Mouse (Mus musculus) forebrain, embryonic 11.5 days (tissue): ENCODE measurements around the gene Olfr143. TPM values are rescaled to one million over a fixed set of nuclear protein-coding genes. Genes with fewer than 3 reads are reported as not detected.

Experiments used
- ATAC-seq: fragments of 200-750 bp; cut with Nextera tagmentation; replicated peaks from 2 replicates; pipeline ENCODE4 v1.8.0; 2017; ENCODE audit warnings: moderate TSS enrichment; ENCODE audit not compliant: low FRiP score
- DNase-seq: peaks from one replicate; pipeline ENCODE4 v3.0.0-alpha.2; 2017; ENCODE audit warnings: low spot score
- H3K27ac ChIP-seq: fragments of 300-500 bp; sonication (generic); 2 replicates; pipeline ENCODE4 v1.5.1; 2014; ENCODE audit warnings: low read depth, low read length
- H3K27me3 ChIP-seq: fragments of 300-500 bp; sonication (generic); 2 replicates; pipeline ENCODE4 v1.6.1; 2014; ENCODE audit warnings: mild to moderate bottlenecking, low read length, mixed read lengths; ENCODE audit not compliant: control insufficient read depth, insufficient read depth
- H3K36me3 ChIP-seq: fragments of 300-500 bp; sonication (generic); 2 replicates; pipeline ENCODE4 v1.6.1; 2014; ENCODE audit warnings: mild to moderate bottlenecking, low read length, moderate library complexity, mixed read lengths; ENCODE audit not compliant: control insufficient read depth, insufficient read depth
- H3K4me1 ChIP-seq: fragments of 300-500 bp; sonication (generic); replicated peaks from 2 replicates; pipeline ENCODE4 v1.6.1; 2014; ENCODE audit warnings: low read length, mixed read lengths; ENCODE audit not compliant: control insufficient read depth, insufficient read depth
- H3K4me2 ChIP-seq: fragments of 300-500 bp; sonication (generic); 2 replicates; pipeline ENCODE4 v1.6.1; 2014; ENCODE audit warnings: low read depth, mild to moderate bottlenecking, low read length, moderate library complexity, mixed read lengths; ENCODE audit not compliant: severe bottlenecking
- H3K4me3 ChIP-seq: fragments of 300-500 bp; sonication (generic); 2 replicates; pipeline ENCODE4 v1.5.1; 2014; ENCODE audit warnings: low read depth, low read length
- H3K9ac ChIP-seq: fragments of 300-500 bp; sonication (generic); 2 replicates; pipeline ENCODE4 v1.6.1; 2014; ENCODE audit warnings: low read length
- H3K9me3 ChIP-seq: fragments of 300-500 bp; sonication (generic); 2 replicates; pipeline ENCODE4 v1.6.1; 2016; ENCODE audit warnings: low read length, mixed read lengths; ENCODE audit not compliant: control insufficient read depth
- WGBS: fragments of 180-500 bp; shearing (Covaris S2); extraction: QIAGEN DNeasy Blood & Tissue Kit; methylation state at CpG from one replicate; pipeline ENCODE4 v1.1.7; 2014; 5-methylcytosine and 5-hydroxymethylcytosine counted together
- polyA plus RNA-seq: library from polyadenylated mRNA; unstranded; fragments of >200 nt; fragmentation: Nextera tagmentation; extraction: Ambion mirVana; gene quantifications from 2 replicates; pipeline ENCODE4 v1.2.1, GENCODE M21; 2014

The Olfr143 gene
- not detected in 2 replicates for polyA plus RNA-seq

- H3K4me3 ChIP-seq, result no peak within 1 kb of the TSS
- no peak for DNase-seq
- H3K4me2 ChIP-seq, result no peak within 1 kb of the TSS
- H3K9ac ChIP-seq, result no peak within 1 kb of the TSS
- no peaks in the 10 kb centered on the region for H3K9me3 ChIP-seq
- H3K27me3 ChIP-seq, result no peaks in the 10 kb centered on the region
- no peak within 1 kb of the TSS for H3K27ac ChIP-seq
- H3K4me1 ChIP-seq, result no peaks in the 10 kb centered on the region
- H3K36me3 ChIP-seq, result no peaks in the 10 kb centered on the region
- no peak for ATAC-seq
These were observed at the start of gene Olfr143 for GRCm38 (mm10) chr9:38252474-38252873. Gene Olfr143, plus strand, starts transcription at chr9:38252774.

DNA sequence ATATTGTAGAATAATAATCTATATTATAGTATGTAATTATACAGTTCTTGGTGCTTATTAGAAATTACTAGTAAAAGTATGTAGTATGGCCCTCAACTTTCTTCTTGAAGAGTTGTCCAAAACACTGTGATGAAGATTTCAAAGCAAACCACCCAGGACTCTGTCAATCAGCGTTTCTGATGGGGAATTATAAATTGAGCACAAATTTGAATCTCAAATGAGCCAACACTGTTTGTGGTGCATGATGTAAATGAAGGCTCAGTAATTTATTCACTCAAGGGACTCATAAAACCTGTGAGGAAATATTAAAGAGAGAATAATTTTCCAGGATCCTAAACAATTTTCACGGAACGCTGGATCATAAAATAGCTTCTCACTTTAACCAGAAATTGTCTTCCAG lies 44.5 kb upstream of the Olfr143 start, which contains the start of gene Olfr893:
Olfr893 (plus strand) TSS at position 301 of the 400 bp plus-strand sequence.
- no peak within 1 kb of the TSS for H3K4me3 ChIP-seq
- H3K27ac ChIP-seq, result no peak within 1 kb of the TSS
- H3K36me3 ChIP-seq, result no peaks in the 10 kb centered on the region
- H3K4me1 ChIP-seq, result no peaks in the 10 kb centered on the region
- no peak for DNase-seq
- no peak within 1 kb of the TSS for H3K4me2 ChIP-seq
- H3K9ac ChIP-seq, result no peak within 1 kb of the TSS
- no peaks in the 10 kb centered on the region for H3K9me3 ChIP-seq
- no peaks in the 10 kb centered on the region for H3K27me3 ChIP-seq
- WGBS, result 93% methylated on average over 3 of the region's 3 CpGs
- no peak for ATAC-seq

DNA sequence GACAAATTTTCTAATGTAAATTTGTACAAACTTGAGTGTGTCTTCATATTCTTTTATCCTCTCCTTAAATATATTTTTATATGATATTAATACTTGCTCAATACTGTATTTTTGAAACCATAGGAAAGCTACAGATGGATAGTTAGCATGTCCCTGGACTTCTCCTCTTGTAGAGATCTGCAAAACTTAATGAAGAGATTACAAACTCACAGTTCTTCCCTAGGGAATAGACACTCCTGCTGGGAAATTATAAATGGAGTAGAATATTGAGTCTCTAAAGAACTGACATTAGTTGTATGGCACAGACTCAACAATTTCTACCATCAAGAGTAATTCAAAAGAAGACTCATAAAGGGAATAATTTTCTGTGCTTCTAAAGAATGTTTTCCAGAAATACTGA lies 34.8 kb upstream of the Olfr143 start, which contains the start of gene Olfr894:
Olfr894 (plus strand) TSS at position 301 of the 400 bp plus-strand sequence.
- no peaks in the 10 kb centered on the region for H3K36me3 ChIP-seq
- H3K9ac ChIP-seq, result no peak within 1 kb of the TSS
- H3K27ac ChIP-seq, result no peak within 1 kb of the TSS
- no peak within 1 kb of the TSS for H3K4me3 ChIP-seq
- DNase-seq, result no peak
- H3K27me3 ChIP-seq, result no peaks in the 10 kb centered on the region
- no peak for ATAC-seq
- no peaks in the 10 kb centered on the region for H3K4me1 ChIP-seq
- no peaks in the 10 kb centered on the region for H3K9me3 ChIP-seq
- H3K4me2 ChIP-seq, result no peak within 1 kb of the TSS

DNA sequence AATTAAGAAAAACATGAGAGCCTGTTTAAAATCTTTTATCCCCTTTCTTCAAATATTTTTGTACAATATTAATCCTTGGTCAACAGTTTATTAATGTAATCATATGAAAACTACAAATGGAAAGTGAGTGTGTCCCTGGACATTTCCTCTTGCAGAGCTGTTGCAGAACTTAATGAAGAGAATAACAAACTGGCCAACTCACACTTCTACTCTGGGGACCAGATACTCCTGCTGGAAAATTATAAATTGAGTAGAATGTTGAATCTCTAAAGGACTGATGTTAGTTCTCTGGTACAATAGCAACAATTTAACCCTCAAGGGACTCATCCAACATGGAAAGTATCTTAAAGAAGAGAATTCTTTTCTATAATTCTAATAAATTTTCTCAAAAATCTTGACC lies 15.0 kb downstream of the Olfr143 start, which contains the start of gene Olfr895:
Olfr895 (plus strand) TSS at position 301 of the 400 bp plus-strand sequence.
- Histone ChIP-seq H3K9me3 (no peaks in the 10 kb centered on the region), H3K36me3 (no peaks in the 10 kb centered on the region), H3K27me3 (no peaks in the 10 kb centered on the region), H3K4me1 (no peaks in the 10 kb centered on the region), H3K4me2 (no peak within 1 kb of the TSS), H3K9ac (no peak within 1 kb of the TSS), H3K27ac (no peak within 1 kb of the TSS), H3K4me3 (no peak within 1 kb of the TSS)
- no peak for DNase-seq
- ATAC-seq, result no peak

GRCm38 (mm10) chr9:38290807-38291206 lies 38.2 kb downstream of the Olfr143 start, which contains the start of gene Olfr896-ps1:
Gene Olfr896-ps1, plus strand, starts transcription at chr9:38291107.
- Histone ChIP-seq H3K9me3 (no peaks in the 10 kb centered on the region), H3K27ac (no peak within 1 kb of the TSS), H3K36me3 (no peaks in the 10 kb centered on the region), H3K4me1 (no peaks in the 10 kb centered on the region), H3K27me3 (no peaks in the 10 kb centered on the region), H3K9ac (no peak within 1 kb of the TSS), H3K4me2 (no peak within 1 kb of the TSS), H3K4me3 (no peak within 1 kb of the TSS)
- ATAC-seq (no peak), DNase-seq (no peak)
- WGBS, result 84% methylated on average over 1 of the region's 1 CpGs

Other genes starting within 250 kb of the Olfr143 start
- gene Olfr883, start 227.0 kb upstream of the Olfr143 start, polyA plus RNA-seq, result not detected in 2 replicates
- gene Olfr884, start 206.2 kb upstream of the Olfr143 start, polyA plus RNA-seq, result not detected in 2 replicates
- gene Olfr885, start 191.5 kb upstream of the Olfr143 start, polyA plus RNA-seq, result not detected in 2 replicates
- not detected in 2 replicates for gene Olfr887, start 168.7 kb upstream of the Olfr143 start, polyA plus RNA-seq
- gene Olfr888, start 144.6 kb upstream of the Olfr143 start, polyA plus RNA-seq, result not detected in 2 replicates
- gene Olfr889, start 137.6 kb upstream of the Olfr143 start, polyA plus RNA-seq, result 0.11 and 0.12 TPM in 2 replicates
- not detected in 2 replicates for gene Olfr890, start 110.3 kb upstream of the Olfr143 start, polyA plus RNA-seq
- gene Olfr891, start 72.0 kb upstream of the Olfr143 start, polyA plus RNA-seq, result not detected in 2 replicates
- gene Olfr893, start 44.4 kb upstream of the Olfr143 start, polyA plus RNA-seq, result not detected in 2 replicates
- not detected in 2 replicates for gene Olfr894, start 34.7 kb upstream of the Olfr143 start, polyA plus RNA-seq
- gene Olfr895, start 15.1 kb downstream of the Olfr143 start, polyA plus RNA-seq, result not detected in 2 replicates
- not detected in 2 replicates for gene Olfr896-ps1, start 38.3 kb downstream of the Olfr143 start, polyA plus RNA-seq
- not detected in 2 replicates for gene Olfr25, start 76.3 kb downstream of the Olfr143 start, polyA plus RNA-seq
- gene Olfr898, start 95.6 kb downstream of the Olfr143 start, polyA plus RNA-seq, result not detected in 2 replicates
- not detected in 2 replicates for gene Olfr250, start 114.1 kb downstream of the Olfr143 start, polyA plus RNA-seq
- not detected in 2 replicates for gene Olfr251, start 124.3 kb downstream of the Olfr143 start, polyA plus RNA-seq
- gene Olfr147, start 148.9 kb downstream of the Olfr143 start, polyA plus RNA-seq, result not detected in 2 replicates
- not detected in 2 replicates for gene Olfr901, start 176.7 kb downstream of the Olfr143 start, polyA plus RNA-seq
- gene Olfr902, start 194.9 kb downstream of the Olfr143 start, polyA plus RNA-seq, result not detected in 2 replicates
- not detected in 2 replicates for gene Olfr904, start 210.4 kb downstream of the Olfr143 start, polyA plus RNA-seq
- gene Olfr905, start 218.3 kb downstream of the Olfr143 start, polyA plus RNA-seq, result not detected in 2 replicates
- not detected in 2 replicates for gene Olfr906, start 234.3 kb downstream of the Olfr143 start, polyA plus RNA-seq
- not detected in 2 replicates for gene Olfr907, start 243.0 kb downstream of the Olfr143 start, polyA plus RNA-seq